Mouse (Mus musculus) brain, embryonic 18.5 days (tissue): Measurements from ENCODE around the gene Trim8.

Experiments used
- DNase-seq: peaks from one replicate; pipeline ENCODE4 v3.0.0-alpha.2; 2012; ENCODE audit warnings: low read depth, low spot score

Trim8 gene

DNA sequence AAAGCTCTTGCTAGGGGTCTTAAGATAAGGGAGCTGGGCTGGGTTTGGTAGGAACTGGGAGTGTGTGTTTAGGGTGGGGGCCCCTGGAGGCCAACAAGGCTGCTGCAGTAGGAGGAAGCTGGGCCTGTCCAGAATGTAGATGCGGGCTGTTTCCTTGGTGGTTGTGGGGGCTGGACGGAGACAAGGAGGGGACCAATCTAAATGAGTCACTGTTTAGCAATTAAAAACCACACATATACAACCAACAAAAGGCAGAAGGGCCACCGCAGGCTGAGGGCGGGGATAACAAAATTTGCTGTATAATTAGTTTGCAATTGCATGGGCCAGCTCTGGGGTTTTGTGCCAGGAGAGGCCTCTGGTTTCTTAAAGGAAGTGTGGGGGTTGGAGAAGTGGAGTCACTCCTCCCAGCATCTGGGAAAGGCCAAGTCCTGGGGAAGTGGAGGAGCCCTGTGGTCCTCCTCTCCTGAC is 2.6 kb downstream of the Trim8 start:
- DNase-seq: no peak

DNA sequence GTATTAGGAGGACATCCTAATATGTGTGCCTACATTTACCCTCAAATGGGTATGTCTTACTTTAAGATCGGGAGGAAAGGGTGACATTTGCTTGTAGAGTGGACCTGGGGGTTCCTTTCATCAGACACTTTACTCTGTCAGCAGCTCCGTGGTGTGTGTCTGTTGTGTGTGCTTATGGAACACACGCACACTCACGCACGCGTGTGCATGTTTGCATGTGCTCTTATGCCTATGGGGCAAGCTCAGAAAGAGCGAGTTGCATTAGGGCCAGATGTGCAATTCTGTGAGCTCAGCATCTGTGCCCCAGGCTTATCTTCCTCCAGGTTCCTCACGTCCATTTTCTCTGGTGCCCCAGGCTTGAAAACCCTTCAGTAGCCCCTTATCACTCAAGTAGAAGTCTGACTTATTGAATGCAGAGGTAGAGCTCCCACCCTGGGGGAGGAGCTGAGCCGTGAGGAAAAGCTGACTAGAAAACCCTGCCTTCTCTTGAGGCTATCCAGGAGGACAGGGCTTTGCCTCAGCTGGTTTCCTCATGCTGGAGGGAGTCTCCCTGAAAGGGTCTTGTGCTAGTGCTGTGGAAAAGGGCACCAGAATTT is 3.4 kb downstream of the Trim8 start:
- DNase-seq: no peak

DNA sequence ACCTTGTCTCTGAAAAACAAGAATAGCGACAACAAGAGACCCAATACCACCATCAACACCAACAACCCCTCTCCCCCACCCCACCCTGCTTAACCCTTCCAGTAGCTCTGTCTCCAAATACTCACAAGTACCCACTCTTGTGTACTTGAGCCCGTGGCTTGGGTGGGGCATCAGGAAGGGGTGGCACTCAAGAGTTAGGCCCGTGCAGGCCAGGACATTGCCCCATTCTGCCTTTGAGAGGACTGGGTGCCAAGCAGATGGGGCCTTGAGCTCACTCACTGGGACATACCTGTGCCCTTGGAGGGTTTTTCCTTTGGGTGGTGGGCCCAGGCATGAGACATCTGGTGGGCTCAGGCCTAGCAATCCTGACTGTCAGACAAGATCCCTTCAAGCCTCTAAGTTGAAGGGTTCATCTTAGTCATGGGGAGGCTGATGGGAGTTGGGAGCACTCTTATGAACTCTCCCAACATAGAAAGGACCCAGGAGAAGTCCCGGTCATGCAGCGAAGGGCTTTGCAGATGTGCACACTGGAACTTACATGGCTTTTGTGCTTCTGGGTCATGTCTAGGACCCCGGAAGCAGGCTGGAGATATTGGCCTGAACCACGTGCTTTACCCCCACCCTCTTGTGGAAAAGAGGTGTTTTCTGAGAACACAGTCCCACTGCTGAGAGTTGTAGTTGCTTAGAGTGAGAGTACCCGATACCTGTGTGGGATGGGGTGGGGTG is 4.3 kb downstream of the Trim8 start:
- no peak for DNase-seq

DNA sequence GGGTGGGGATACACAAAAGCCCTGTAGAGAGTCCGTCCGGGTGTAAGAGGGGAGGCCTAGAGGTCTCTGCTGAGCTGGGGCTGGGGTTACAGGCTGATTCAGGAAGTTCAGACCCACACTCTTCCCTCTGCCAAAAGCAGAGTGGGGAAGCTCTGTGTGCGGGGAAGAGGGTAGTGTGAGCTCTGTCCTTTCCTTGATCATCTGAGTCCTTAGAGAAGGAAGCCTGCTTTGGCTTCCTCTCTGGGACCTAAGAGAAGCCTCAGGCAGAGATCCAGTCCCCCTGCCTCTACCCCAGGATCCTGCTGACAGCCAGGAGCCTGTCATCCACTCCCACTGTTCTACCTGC is 4.8 kb downstream of the Trim8 start:
- DNase-seq: no peak

DNA sequence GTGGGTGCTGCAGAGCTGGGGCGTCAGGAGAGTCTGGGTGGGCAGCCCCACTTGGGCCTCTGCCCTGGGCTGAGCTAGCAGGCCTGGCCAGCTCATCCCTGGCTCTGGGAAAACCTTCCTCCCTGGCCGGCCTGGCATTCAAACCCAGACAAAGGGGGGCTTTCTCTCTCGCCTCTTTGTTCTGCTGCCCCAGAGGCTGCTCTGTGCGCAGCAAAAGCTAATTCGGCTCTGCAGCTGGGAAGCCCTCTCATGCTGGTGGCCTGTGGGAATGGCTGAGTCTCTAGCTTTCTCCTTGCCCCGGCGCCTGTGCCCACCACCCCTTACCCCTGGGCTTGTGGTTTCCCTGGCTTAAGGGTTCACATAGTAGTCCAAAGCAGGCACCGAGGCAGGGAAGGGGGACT is 5.7 kb downstream of the Trim8 start:
- no peak for DNase-seq

DNA sequence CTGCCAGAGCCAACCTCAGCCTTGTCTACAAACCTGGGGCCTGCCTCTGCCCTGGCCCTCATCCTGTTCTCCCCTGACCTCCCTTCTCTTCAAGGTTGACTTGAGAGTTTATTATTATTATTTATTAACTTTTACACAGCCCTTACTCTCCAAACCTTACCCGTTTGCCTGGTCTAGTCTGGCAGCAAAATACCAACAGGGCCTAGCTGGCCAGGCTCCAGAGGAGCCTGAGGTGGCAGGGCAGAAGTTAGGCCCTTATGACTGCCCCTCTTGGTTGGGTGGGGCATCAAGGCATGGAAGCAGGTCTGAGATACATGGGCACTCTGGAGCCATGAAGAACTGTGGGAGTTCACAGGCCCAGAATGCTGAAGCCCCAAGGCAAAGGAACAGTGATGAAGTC is 6.3 kb downstream of the Trim8 start:
- DNase-seq: no peak

DNA sequence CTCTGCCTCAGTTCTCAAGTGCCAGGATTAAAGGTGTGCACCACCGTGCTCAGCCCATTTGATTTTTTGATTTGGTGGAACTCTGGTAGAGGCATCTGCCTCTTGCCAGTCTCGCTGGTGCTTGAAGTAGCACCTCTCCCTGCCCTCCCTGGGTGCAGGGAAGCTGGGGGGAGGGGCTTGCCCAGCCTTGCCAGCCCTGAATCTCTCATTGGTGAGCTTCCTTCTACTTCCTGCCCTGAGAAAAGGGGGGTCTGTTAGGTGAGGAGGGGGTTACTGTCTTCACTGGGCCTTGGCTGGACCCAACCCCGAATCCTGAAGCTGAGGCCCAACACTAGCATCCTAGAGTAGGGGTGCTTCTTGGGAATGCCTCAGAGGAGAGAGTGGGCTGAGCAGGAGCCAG is 7.2 kb downstream of the Trim8 start:
- no peak for DNase-seq

DNA sequence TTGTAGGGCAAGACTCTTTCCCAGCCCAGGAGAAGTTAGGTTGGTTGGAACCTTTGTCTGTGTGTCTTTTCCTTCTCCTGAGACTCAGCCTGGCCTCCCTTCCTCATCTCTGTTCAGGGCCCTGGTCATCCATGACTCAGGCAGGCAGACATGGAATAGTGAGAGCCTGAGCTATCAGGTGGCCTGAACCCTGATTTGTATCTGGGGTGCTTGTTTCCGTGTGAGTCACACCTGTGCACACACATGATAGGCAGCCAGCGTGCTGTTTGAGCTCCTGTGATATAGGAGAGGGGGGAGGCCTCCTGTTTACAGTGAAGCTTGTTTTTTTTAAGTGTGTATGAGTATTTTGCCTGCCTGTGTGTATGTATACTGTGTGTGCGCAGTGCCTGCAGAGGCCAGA is 7.7 kb downstream of the Trim8 start:
- DNase-seq: no peak

DNA sequence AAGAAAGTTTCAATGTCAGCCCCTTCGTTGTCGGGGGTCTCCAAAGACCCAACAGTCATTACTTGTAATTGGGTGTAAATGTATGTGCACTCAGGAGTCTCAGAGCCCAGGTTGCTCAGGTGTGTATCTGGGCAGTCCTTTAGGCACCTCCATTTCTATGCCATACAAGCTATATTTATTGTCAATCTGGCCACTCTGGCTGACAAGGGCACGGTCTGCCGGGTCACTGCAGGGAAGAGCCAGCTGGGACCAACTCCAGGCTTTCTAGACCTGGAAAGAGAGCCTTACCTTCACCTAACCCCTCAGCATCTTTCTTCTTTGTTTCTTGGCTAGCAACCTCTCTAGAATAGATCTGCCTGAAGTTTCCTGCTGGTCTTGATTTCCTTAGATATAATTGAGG is 8.2 kb downstream of the Trim8 start:
- DNase-seq: no peak

DNA sequence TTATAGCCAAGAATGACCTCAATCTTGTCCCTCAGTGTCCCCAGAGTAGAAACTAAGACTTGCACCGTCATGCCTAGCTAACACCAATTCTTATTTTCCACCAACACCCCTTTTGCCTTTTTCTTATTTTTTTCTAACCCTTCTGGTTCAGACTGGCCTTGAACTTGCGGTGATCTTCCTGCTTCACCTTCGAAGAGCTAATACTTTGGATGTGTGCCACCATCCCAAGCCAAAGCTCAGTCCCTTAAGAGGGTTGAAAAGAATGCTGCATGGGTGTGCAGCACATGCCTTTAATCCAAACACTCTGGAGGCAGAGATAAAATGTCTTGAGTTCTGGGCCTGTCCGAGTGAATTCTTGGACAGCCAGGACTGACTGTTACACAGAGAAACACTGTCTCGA is 8.9 kb downstream of the Trim8 start:
- DNase-seq: no peak

DNA sequence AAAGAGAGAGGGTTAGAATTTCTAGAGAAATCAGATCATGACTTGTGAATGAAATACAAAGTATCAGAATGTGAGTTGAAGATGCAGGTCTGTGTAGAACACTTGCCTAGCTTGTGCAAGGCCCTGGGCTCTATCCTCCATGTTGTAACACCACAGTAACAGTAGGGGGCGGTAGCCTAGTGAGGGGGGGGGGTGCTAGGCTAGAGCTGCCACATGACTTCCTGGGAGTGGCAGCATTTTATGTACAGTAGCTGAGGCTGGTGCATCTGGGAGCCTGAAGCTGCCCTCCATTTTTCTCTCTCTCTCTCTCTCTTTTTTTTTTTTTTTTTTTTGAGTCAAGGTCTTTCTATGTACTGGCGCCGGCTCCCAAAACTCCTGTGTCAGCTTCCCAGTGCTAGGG is 9.3 kb downstream of the Trim8 start:
- DNase-seq: no peak

DNA sequence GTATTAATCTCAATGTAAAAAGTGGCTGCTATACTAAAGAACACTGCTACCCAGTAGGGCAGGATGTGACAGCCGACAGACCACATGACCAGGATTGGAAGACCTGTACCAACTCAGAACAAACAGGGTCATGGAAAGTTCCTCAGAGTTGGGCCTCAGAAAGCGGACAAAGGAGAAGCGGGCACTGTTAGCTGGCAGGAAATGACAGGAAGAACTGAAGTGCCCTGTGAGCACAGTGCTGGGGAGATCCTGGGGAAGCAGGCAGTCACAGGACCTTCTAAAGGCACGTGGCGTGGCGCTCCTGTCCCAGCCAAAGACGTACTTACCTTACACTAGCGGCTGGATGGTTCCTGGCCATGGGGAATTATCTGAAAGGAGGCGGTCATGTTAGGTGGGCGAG is 9.8 kb downstream of the Trim8 start:
- no peak for DNase-seq

DNA sequence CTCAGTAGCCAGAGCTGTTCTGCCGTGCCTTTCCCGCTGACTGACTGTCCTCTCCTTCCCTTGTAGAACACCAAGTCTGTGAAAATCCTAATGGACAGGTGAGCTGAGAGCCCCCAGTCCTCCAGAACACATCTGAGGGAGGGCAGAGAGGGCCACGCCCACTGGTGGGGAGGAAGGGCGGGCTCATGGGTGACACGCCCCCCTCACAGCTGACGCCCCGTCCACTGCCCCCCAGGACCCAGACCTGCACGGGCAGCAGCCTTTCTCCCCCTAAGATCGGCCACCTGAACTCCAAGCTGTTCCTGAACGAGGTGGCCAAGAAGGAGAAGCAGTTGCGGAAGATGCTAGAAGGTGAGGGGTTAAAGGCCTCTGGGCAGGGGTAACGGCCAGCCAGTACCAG is 12.9 kb downstream of the Trim8 start:
- no peak for DNase-seq

DNA sequence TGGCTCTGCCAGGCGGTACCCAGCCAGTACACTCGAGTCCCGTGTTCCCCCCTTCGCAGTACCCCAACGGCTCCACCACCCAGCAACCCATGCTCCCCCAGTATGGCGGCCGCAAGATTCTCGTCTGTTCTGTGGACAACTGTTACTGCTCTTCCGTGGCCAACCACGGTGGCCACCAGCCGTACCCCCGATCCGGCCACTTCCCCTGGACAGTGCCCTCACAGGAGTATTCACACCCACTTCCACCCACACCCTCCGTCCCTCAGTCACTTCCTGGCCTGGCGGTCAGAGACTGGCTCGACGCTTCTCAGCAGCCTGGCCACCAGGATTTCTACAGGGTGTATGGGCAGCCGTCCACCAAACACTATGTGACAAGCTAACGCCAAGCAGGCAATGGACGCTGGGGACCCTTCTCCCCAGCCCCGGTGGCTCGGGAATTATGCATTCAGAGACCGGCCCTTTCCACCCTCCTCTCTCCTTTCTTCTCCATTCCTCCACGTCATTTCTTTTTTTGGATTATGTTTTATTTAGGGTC is 13.9 kb downstream of the Trim8 start:
- no peak for DNase-seq

DNA sequence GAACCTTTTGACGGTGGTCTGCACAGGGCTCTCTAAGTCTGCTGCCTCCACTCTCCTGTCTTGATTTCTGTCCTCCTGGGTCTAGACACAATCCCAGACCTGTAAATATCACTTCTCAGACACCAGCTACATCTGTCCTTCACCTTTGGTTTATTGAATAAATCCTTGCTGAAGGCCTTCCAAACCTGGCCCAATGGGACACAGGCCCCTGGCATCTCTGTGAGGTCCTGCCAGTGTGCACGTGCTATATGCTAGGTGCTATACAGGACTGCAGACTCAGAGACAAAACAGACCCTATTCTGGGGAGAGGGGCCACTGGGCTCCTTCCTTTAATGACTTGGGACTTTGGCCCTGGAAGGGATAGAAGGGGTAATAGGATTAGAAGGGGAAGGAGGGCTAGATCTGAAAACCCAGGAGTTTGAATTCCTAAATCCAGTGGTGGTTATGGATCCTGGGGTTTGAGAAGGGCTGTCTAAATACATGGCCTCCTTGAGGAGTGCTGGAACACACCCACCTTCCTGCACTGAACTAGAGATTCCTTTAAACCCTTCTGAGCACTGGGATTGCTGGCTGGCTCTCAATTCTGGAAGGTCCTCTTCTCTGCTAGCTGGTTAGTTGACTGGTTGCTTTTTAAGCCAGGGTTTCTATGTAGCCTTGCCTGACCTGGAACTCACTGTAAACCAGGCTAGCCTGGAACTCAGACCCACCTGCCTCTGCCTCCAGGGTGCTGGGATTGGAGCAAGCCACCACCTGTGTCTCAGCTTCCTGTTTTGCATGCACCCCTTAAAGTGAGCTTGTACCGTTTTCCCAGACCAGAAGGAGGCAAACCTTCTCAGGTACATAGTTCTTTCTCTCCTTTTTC is 15.4 kb downstream of the Trim8 start:
- no peak for DNase-seq

DNA sequence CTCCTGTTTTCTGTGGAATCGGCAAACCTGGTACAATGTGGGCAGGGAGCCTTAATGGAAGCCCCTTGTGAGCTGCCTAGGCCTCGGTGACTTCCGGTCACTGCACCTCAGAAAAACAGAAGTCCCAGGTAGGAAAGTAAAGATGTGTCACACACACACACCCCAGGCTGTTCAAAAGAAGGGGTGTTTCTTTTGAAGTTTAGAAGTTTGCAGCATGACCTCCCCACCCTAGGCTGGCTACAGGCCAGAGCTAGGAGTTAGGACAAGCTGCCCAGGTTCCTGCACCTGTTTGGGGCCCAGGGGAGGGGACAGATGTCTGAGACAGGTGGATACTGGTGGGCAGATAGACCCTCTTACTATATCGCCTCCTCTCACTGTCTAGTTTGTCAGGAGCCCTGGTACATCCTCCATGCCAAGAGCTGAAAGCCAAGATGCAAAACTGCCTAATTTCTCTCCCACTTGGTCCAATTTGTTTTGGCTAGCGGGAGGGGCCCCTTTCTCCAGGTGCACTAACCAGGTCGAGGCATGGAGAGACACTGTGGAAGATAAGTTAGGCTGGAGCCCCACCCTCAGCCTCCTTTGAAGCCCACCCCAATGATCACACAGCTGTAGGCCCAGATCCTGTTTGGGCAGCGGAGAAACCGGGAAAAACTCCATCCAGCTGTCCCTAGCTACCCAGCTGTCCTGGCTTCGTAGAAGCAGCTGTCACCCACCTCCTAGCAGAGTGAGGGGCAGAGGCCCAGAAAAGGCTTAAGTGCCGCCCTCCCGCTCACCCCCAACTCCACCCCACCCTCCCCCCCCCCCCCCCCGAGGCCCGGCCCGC is 16.2 kb downstream of the Trim8 start:
- DNase-seq: no peak

DNA sequence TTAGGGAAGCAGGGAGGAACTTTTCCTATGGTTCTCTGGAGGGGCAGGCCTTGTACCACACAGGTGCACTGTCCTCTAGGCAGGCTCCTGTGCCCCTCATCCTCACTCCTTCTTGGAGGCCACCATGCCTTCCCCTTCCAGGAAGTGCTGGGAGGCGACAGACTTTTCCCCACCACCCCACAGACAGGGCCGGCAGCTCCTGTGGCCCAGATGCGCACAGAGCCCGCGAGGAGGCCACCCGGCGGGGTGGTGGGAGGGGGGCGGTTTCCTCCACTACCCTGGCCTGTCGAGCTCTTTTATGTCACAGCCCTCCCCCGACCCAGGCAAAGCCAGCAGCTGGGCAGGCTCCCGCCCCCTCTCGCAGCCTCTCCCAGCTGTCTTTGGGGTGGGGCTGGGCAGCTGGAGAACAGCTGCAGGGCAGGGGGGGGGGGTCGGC is 16.9 kb downstream of the Trim8 start:
- no peak for DNase-seq

DNA sequence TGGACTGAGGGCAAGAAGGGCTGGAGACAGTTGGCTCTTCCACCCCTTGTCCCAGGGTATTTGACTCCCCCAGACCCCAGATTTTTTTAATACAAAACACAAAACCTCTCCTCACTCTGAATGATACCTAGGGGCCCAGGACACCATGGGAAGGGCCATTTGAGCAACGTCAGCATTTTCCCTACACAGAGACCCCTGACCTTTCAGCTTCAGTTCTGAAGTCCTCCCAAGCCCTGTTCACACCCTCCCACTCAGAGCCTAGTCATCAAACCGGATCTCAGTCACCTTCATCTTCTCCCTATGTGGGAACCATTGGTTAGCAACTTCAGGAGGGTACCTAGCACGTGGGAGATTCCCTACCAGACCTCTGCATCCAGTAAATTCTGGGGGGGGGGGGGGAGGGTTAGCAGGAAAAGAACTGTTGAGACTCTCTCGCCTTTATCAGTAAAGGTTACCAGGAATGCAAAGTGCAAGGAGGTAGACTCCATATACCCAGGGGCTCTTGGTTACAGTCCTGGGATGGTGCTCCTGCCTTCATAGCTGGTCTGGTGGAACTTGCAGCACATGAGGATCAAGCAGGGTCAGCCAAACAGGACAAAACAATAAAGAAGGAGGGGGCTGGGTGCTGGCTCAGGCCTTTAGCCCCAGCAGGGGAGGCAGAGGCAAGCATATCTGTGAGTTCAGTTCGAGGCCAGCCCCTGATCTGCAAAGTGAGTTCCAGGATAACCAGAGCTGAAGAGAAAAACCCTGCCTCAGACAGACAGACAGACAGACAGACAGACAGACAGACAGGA is 17.5 kb downstream of the Trim8 start:
- DNase-seq: no peak

DNA sequence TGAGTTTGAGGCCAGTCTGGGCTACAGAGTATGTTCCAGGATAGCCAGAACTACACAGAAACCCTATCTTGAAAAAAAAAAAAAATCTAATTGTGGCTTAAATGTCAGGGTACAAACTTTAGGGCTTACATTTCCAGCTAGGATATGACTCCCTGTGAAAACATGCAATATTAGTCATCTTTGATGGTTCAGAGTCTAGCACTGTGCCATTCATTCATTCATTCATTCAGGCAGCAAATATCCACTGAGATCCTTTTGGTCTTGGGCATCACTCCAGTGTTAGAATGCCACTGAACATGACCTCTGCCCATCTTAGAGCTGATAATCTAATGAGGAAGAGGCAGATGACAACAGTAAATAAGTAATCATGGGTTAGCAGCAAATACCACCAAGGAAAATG is 20.2 kb downstream of the Trim8 start:
- no peak for DNase-seq

DNA sequence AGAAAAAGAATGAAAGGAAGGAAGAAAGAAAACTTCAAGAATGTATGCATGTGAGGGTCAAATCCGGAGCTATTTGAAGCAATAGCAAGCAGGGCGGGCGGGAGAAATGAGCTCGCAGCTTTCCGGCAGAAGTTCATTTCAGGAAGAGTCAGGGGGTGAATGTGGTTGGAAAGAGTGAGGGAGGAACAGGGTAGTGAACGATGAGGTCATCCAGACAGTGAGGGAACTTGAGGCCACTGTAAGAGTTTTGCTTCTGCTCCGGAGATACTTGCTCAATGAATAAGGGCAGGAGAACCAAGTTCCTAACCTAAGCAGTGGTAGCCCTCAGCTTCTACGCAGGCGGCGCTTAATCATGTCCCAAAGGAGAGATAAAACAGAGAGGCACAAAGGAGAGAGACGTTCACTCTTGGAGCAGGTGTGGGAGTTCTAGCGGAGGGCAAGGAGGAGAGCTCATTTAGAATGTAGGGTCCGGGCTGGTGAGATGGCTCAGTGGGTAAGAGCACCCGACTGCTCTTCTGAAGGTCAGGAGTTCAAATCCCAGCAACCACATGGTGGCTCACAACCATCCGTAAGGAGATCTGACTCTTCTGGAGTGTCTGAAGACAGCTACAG is 21.0 kb downstream of the Trim8 start:
- DNase-seq: no peak

DNA sequence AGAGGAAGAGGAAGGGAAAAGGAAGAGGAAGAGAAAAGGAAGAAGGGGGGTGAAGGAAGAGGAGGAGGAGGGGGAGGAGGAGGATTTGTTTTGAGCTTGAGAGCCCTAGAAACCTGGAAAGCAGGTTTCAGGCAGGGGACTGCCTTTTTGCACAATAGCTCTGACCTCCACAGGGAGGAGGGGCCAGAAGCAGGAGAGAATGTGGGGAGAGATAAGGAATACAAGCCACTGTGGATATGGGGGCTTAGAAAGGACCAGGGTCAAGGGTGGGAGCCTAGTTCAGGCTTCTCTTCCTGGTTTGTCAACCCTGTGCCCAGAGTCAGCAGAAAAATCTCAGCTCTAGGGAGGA is 21.6 kb downstream of the Trim8 start:
- DNase-seq: no peak
